Mouse (Mus musculus): ENCODE measurements around the gene Phka2. TPM values are rescaled to one million over a fixed set of nuclear protein-coding genes. Genes with fewer than 3 reads are reported as not detected.

Gene Phka2
- total RNA-seq, 2 experiments from 2014 or later: 12.1 to 13.3 TPM

DNA sequence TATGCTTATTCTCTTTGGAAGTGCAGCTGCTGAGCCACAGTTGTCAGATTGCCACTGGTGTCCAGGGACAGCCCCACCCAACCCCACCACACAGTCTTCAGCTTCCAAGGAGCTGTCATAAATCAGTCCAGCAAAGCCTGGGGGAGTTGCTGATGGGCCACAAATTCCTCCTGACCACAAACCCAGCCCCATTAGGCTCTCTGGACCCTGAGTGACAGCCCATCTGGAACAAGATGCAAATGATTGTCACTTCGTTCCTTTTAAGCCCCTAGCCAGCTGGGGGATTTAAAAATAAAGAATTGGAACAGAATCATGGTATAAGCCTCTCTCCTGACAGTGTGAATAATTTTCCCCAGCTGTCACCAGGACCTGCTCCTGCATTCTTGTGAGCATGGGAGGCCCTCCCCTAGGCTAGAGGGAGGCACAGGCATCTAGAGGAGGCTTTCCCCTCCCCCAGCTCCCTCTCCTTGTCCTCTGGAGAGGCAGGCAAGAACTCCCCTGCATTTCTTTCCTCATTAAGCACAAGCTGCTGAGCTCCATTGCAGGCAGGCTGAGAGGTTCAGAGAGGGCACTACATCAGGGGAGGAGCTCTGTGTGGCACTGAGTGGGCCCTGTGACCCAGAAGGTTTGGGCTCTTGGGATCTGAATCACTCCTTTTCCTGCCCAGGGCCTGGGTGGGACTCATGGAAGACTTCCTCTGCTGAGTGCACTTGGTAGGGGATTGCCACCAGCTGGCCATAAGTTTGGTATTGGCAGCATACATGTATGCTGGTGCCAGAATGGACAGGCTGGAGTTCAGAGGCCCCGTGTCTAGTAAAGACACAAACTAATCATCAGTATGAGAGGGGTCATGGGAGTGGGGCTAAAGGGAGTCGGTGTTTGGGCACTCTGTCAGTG is 96.8 kb downstream of the Phka2 start:
- DNase-seq: peak in 1 of 2 experiments; percentile 53

DNA sequence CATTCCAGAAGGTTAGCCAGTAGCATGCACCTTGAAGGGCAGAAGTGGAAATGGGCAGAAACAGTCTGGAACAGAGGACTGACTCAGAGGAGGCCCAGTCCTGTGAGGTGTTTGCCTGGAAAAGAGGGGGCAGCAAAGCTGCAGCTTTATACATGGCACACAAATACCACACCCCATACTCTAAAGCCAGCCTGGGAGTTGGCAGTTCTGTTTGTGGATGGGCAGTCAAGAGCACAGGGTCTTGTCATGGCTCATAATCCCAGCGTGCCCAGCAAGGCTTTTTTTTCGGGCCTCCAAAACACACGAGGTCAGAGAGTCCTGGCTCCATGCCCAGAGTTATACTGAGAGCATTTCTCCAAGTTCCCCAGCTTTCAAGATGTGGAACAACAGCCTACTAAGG is 99.1 kb downstream of the Phka2 start:
- peak in 1 of 2 experiments; percentile 20 for DNase-seq

- DNase-seq: no peak
Observed at GRCm38 (mm10) chrX:160602770-160603169, 100.8 kb downstream of the Phka2 start.

DNA sequence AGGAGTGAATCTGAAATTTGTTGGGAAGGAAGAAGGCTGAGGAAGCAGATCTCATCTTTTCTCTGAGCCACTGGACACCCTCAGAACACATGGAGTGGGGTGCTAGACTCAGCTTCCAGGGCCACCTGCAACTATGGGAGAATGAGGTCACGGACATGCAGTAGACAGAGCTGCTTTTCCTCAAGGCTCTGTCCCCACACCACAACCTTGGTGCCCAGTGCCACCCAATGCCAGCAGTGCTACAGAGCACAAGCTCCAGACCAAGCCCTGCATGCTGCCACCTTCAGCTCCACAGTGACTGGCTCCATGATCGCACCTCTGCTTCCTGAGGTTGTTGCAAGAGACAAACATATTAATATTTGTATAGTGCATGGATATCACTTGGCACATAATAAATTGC is 101.3 kb downstream of the Phka2 start:
- DNase-seq: no peak

DNA sequence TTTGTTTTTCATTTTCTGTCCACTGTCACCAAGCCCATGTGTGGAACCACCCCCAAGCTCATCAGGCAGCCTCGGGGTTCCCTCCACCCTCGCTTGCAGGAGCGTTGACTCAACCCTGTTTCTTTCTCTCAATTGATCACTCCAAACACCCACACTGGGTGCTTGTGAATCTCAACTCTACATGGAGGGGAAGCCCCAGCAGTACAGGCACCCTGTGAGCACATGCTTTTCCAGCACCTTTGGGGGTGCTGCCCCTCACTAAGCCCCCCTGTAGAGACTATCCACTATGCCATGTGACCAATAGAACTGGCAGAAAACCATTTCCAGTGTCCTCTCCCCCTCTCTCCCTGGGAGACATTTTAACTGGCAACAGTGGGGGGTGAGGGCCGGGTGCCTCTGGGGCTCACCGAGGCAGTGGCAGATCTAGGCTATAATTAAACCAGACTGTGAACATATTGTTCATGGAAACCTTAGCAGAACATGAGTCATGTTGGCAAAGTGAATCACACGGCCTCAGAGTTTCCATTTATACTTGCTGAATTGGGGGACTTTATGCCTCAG is 102.1 kb downstream of the Phka2 start:
- DNase-seq: peak in 1 of 2 experiments; percentile 52

- DNase-seq: peak in 1 of 2 experiments; percentile 60
Observed at GRCm38 (mm10) chrX:160609849-160610248, 107.9 kb downstream of the Phka2 start.

- DNase-seq: no peak
Observed at GRCm38 (mm10) chrX:160610482-160610881, 108.5 kb downstream of the Phka2 start.

DNA sequence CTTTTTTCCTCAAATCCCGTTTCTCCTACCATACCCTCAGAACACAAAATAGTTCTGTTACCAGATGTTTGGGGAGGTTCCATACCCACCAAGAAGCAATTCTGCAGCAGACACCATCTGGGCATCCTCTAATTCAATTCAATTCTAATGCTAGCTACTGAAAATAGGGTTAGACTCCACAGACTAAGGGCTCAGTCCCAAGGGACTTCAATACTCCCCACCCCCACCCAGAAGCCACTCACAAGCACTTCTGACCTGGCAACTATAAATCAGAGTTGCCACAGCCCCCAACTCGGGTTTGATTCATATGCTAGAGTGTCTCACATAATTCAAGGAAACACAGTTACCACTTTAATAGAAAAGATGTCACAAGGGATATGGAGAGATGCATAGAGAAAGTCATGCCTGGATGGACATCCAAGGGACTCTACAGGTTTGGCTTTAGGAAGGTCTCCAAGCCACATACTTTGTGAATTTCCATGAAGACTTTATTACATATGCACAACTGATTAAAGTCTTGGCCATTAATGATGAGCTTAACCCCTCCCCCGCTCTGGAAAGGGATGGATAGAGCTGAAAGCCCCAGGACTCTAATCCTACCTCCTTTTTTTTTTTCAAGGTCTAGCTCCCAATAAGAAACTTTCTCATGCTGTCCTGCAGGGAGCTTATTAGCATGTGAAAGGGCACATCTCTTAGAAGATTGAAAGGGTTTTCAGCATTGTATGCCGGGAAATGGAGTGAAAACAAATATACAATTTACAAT is 109.1 kb downstream of the Phka2 start:
- no peak for DNase-seq

Other genes starting within 250 kb of the Phka2 start
- 1 to 10 TPM in 1 of 2 experiments, under 1 TPM in 1; 0.87 to 1.3 TPM for gene Adgrg2, start 111.5 kb upstream of the Phka2 start, total RNA-seq (2021)
- not detected for gene Ppef1, start 233.6 kb downstream of the Phka2 start, total RNA-seq (2021)